Mouse (Mus musculus) kidney, embryonic 16.5 days (tissue): ENCODE data around the gene Sept7. TPM values are rescaled to one million over a fixed set of nuclear protein-coding genes. Genes with fewer than 3 reads are reported as not detected.

Experiments used
- ATAC-seq: fragments of 200-750 bp; cut with Nextera tagmentation; 2 replicates; pipeline ENCODE4 v1.8.0; 2017; ENCODE audit warnings: moderate TSS enrichment; ENCODE audit not compliant: low FRiP score, low TSS enrichment
- H3K27ac ChIP-seq: fragments of 300-500 bp; sonication (generic); 2 replicates; pipeline ENCODE4 v1.5.1; 2014; ENCODE audit warnings: low read length
- H3K27me3 ChIP-seq: fragments of 300-500 bp; sonication (generic); 2 replicates; pipeline ENCODE4 v1.6.1; 2014; ENCODE audit warnings: low read length, control low read depth, mixed read lengths; ENCODE audit not compliant: insufficient read depth
- H3K36me3 ChIP-seq: fragments of 300-500 bp; sonication (generic); 2 replicates; pipeline ENCODE4 v1.6.1; 2014; ENCODE audit warnings: low read length, control low read depth, mixed read lengths; ENCODE audit not compliant: insufficient read depth
- H3K4me1 ChIP-seq: fragments of 300-500 bp; sonication (generic); 2 replicates; pipeline ENCODE4 v1.6.1; 2014; ENCODE audit warnings: low read length, control low read depth, mixed read lengths; ENCODE audit not compliant: insufficient read depth
- H3K4me2 ChIP-seq: fragments of 300-500 bp; sonication (generic); replicated peaks from 2 replicates; pipeline ENCODE4 v1.6.1; 2014; ENCODE audit warnings: low read depth, low read length
- H3K4me3 ChIP-seq: fragments of 300-500 bp; sonication (generic); 2 replicates; pipeline ENCODE4 v1.5.1; 2014; ENCODE audit warnings: mild to moderate bottlenecking, low read length
- H3K9ac ChIP-seq: fragments of 300-500 bp; sonication (generic); replicated peaks from 2 replicates; pipeline ENCODE4 v1.6.1; 2014; ENCODE audit warnings: low read length
- H3K9me3 ChIP-seq: fragments of 300-500 bp; sonication (generic); 2 replicates; pipeline ENCODE4 v1.6.1; 2016; ENCODE audit warnings: low read length, control low read depth
- WGBS: fragments of 180-500 bp; shearing (Covaris S2); extraction: QIAGEN DNeasy Blood & Tissue Kit; methylation state at CpG from one replicate; pipeline ENCODE4 v1.1.7; 2014; 5-methylcytosine and 5-hydroxymethylcytosine counted together
- polyA plus RNA-seq: library from polyadenylated mRNA; unstranded; fragments of >200 nt; fragmentation: Nextera tagmentation; extraction: Ambion mirVana; gene quantifications from 2 replicates; pipeline ENCODE4 v1.2.1, GENCODE M21; 2015

Sept7 gene
- polyA plus RNA-seq, 1 experiment from 2014 or later = 316 TPM

DNA sequence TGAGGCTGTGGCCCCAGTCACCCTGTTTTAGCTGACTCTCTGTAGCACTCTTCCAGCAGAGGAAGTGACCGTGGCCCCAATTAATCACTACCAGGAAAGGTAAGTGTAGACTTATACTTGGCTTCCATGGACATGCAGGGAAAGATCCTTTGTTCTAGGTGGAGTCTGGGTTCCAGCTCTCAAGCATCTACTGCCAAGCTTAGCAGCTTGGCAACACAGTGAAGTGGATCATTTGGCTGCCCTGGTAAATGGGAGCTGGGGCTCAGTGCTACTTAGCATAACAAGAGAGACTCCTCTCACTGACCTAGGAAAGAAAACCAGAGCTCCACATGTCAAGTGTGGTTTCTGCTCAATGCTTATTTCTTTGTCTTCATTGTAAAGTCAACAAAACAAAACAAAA is 101.5 kb downstream of the Sept7 start:
- H3K4me3 ChIP-seq = no peak overlapping the region
- H3K4me2 ChIP-seq = no peak overlapping the region
- H3K4me1 ChIP-seq = no peaks in the 10 kb centered on the region
- WGBS = 82% methylated on average over 1 of the region's 1 CpGs
- no peaks in the 10 kb centered on the region for H3K9me3 ChIP-seq
- no peaks in the 10 kb centered on the region for H3K27me3 ChIP-seq
- H3K36me3 ChIP-seq = no peaks in the 10 kb centered on the region
- ATAC-seq = no peak
- no peak overlapping the region for H3K27ac ChIP-seq
- H3K9ac ChIP-seq = no peak overlapping the region

GRCm38 (mm10) chr9:25355806-25356205 is 103.6 kb downstream of the Sept7 start:
- no peak overlapping the region for H3K27ac ChIP-seq
- 90% methylated on average over 11 of the region's 11 CpGs for WGBS
- H3K9ac ChIP-seq = no peak overlapping the region
- no peaks in the 10 kb centered on the region for H3K27me3 ChIP-seq
- H3K36me3 ChIP-seq = no peaks in the 10 kb centered on the region
- H3K4me2 ChIP-seq = no peak overlapping the region
- no peaks in the 10 kb centered on the region for H3K9me3 ChIP-seq
- no peak for ATAC-seq
- H3K4me1 ChIP-seq = no peaks in the 10 kb centered on the region
- H3K4me3 ChIP-seq = no peak overlapping the region

DNA sequence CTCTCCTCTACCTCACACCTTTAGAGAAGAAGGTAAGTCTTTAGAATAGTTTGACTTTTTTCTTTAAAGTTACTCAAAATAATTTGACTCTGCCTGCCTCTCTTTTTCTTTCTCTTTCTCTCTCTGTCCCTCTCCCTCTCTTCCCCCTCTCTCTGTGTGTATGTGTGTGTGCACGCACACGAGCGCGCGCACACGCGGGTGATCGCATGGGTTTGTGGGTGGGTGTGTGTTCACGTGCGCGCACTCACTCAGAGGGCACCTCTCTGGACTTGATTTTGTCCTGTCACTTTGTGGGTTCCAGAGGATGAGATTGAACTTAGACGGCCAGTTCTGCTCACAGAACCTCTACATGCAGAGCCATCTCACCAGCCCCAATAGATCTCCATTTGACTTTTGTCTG is 105.3 kb downstream of the Sept7 start:
- Histone ChIP-seq H3K27me3 (no peaks in the 10 kb centered on the region), H3K4me3 (no peak overlapping the region), H3K9ac (no peak overlapping the region), H3K4me1 (no peaks in the 10 kb centered on the region), H3K27ac (no peak overlapping the region), H3K9me3 (no peaks in the 10 kb centered on the region), H3K4me2 (no peak overlapping the region), H3K36me3 (no peaks in the 10 kb centered on the region)
- ATAC-seq = no peak
- WGBS = 98% methylated on average over 12 of the region's 12 CpGs

GRCm38 (mm10) chr9:25358018-25358417 is 105.8 kb downstream of the Sept7 start:
- Histone ChIP-seq H3K4me3 (no peak overlapping the region), H3K4me2 (no peak overlapping the region), H3K9ac (no peak overlapping the region), H3K9me3 (no peaks in the 10 kb centered on the region), H3K4me1 (no peaks in the 10 kb centered on the region), H3K27me3 (no peaks in the 10 kb centered on the region), H3K36me3 (no peaks in the 10 kb centered on the region), H3K27ac (no peak overlapping the region)
- no peak for ATAC-seq
- 83% methylated on average over 5 of the region's 5 CpGs for WGBS

Other genes starting within 250 kb of the Sept7 start
- not detected in 2 replicates for gene Gm10181, start 163.0 kb upstream of the Sept7 start, polyA plus RNA-seq
- 29.1 and 29.2 TPM in 2 replicates for gene Herpud2, start 100.6 kb upstream of the Sept7 start, polyA plus RNA-seq
- 7.0 and 7.8 TPM in 2 replicates for gene Eepd1, start 229.1 kb downstream of the Sept7 start, polyA plus RNA-seq